In genomic region chr3:124067538-124067937, GRCm38 (mm10) we compare ENCODE assay signal across 24 mouse cellular contexts.
DNase-seq lines count a peak whose midpoint lies in the region; ATAC-seq lines count a peak whose summit lies in the region.
"Had no signal": no experiment of that assay in that cellular context is flagged by ENCODE, and none has a peak within 500 bp of the region (broad histone marks: within the 10 kb centered on the region; RNA-seq: fewer than 3 reads in every experiment).

No protein-coding gene starts in this region.

- peak overlapping the region; percentile 41; the same call in 1 of the 2 replicates for H3K27ac ChIP-seq in forebrain, embryonic 13.5 days
- no peak overlapping the region for H3K27ac ChIP-seq in forebrain, embryonic 11.5 days (ENCODE audit: low read depth, low read length)
- peak overlapping the region; percentile 48; the same call in 1 of the 2 replicates for H3K27ac ChIP-seq in hindbrain, embryonic 12.5 days
- no peak overlapping the region for H3K27ac ChIP-seq in hindbrain, embryonic 10.5 days
- peak overlapping the region; percentile 73 for H3K27ac ChIP-seq in midbrain, embryonic 14.5 days (replicated peaks; ENCODE audit: low read depth, low read length)
- H3K27ac ChIP-seq in midbrain, embryonic 11.5 days (ENCODE audit: low read depth, low read length) = no peak overlapping the region
- H3K27ac ChIP-seq in midbrain, embryonic 16.5 days (ENCODE audit: low read length) = peak overlapping the region; percentile 39
- H3K27ac ChIP-seq: embryonic facial prominence, embryonic 15.5 days; heart, embryonic 10.5 days had no signal

- H3K27me3 ChIP-seq in forebrain, embryonic 13.5 days = no peaks in the 10 kb centered on the region
- H3K27me3 ChIP-seq in forebrain, embryonic 11.5 days (ENCODE audit: control insufficient read depth, insufficient read depth, low read length) = no peaks in the 10 kb centered on the region
- H3K27me3 ChIP-seq in hindbrain, embryonic 12.5 days = no peaks in the 10 kb centered on the region
- no peaks in the 10 kb centered on the region for H3K27me3 ChIP-seq in hindbrain, embryonic 10.5 days (ENCODE audit: insufficient read depth, poor library complexity, severe bottlenecking)
- H3K27me3 ChIP-seq in midbrain, embryonic 14.5 days (ENCODE audit: control insufficient read depth, insufficient read depth, low read length) = no peaks in the 10 kb centered on the region
- no peaks in the 10 kb centered on the region for H3K27me3 ChIP-seq in midbrain, embryonic 11.5 days (ENCODE audit: control insufficient read depth, insufficient read depth, low read length)
- H3K27me3 ChIP-seq in midbrain, embryonic 16.5 days (ENCODE audit: control insufficient read depth, insufficient read depth, low read depth, low read length) = no peaks in the 10 kb centered on the region
- H3K27me3 ChIP-seq: embryonic facial prominence, embryonic 15.5 days had no signal

- 0 out of 2 replicates have a peak, but pooled peaks cover 4% of the 10 kb centered on the region for H3K4me1 ChIP-seq in forebrain, embryonic 13.5 days
- H3K4me1 ChIP-seq in forebrain, embryonic 11.5 days (replicated peaks; ENCODE audit: control insufficient read depth, insufficient read depth, low read length) = no peaks in the 10 kb centered on the region
- peaks cover 2% of the 10 kb centered on the region; the same call in 1 of the 2 replicates for H3K4me1 ChIP-seq in hindbrain, embryonic 12.5 days
- H3K4me1 ChIP-seq in hindbrain, embryonic 10.5 days (replicated peaks) = no peaks in the 10 kb centered on the region
- peaks cover 2% of the 10 kb centered on the region; the same call in 1 of the 2 replicates for H3K4me1 ChIP-seq in midbrain, embryonic 14.5 days (ENCODE audit: control insufficient read depth, insufficient read depth, low read length)
- no peaks in the 10 kb centered on the region for H3K4me1 ChIP-seq in midbrain, embryonic 11.5 days (ENCODE audit: control insufficient read depth, insufficient read depth, low read length)
- H3K4me1 ChIP-seq in midbrain, embryonic 16.5 days (ENCODE audit: control insufficient read depth, insufficient read depth, low read length) = peaks cover 5% of the 10 kb centered on the region
- H3K4me1 ChIP-seq: embryonic facial prominence, embryonic 15.5 days; heart, embryonic 10.5 days had no signal

- H3K9me3 ChIP-seq in forebrain, embryonic 13.5 days (replicated peaks) = no peaks in the 10 kb centered on the region
- H3K9me3 ChIP-seq in forebrain, embryonic 11.5 days (ENCODE audit: control insufficient read depth, low read length) = no peaks in the 10 kb centered on the region
- no peaks in the 10 kb centered on the region for H3K9me3 ChIP-seq in hindbrain, embryonic 12.5 days (replicated peaks)
- H3K9me3 ChIP-seq in hindbrain, embryonic 10.5 days = no peaks in the 10 kb centered on the region
- H3K9me3 ChIP-seq in midbrain, embryonic 14.5 days (ENCODE audit: control insufficient read depth, low read length) = no peaks in the 10 kb centered on the region
- H3K9me3 ChIP-seq in midbrain, embryonic 11.5 days (ENCODE audit: control insufficient read depth, low read length) = no peaks in the 10 kb centered on the region
- H3K9me3 ChIP-seq in midbrain, embryonic 16.5 days (replicated peaks; ENCODE audit: control insufficient read depth, low read length, poor library complexity, severe bottlenecking) = no peaks in the 10 kb centered on the region
- H3K9me3 ChIP-seq: embryonic facial prominence, embryonic 15.5 days; heart, embryonic 10.5 days had no signal

- no peak overlapping the region for H3K4me3 ChIP-seq in forebrain, embryonic 13.5 days
- H3K4me3 ChIP-seq in forebrain, embryonic 11.5 days (ENCODE audit: low read depth, low read length) = no peak overlapping the region
- no peak overlapping the region for H3K4me3 ChIP-seq in hindbrain, embryonic 12.5 days
- no peak overlapping the region for H3K4me3 ChIP-seq in hindbrain, embryonic 10.5 days
- H3K4me3 ChIP-seq in midbrain, embryonic 14.5 days (replicated peaks; ENCODE audit: low read depth, low read length) = no peak overlapping the region
- H3K4me3 ChIP-seq in midbrain, embryonic 11.5 days (ENCODE audit: low read depth, low read length) = no peak overlapping the region
- no peak overlapping the region for H3K4me3 ChIP-seq in midbrain, embryonic 16.5 days (ENCODE audit: low read depth, low read length)
- H3K4me3 ChIP-seq: embryonic facial prominence, embryonic 15.5 days; erythroblast, embryonic 14.5 days; heart, embryonic 10.5 days had no signal

- no peak overlapping the region for H3K9ac ChIP-seq in forebrain, embryonic 13.5 days
- H3K9ac ChIP-seq in forebrain, embryonic 11.5 days (ENCODE audit: low read length) = no peak overlapping the region
- H3K9ac ChIP-seq in hindbrain, embryonic 12.5 days = no peak overlapping the region
- no peak overlapping the region for H3K9ac ChIP-seq in midbrain, embryonic 14.5 days (replicated peaks; ENCODE audit: low read length)
- no peak overlapping the region for H3K9ac ChIP-seq in midbrain, embryonic 11.5 days (ENCODE audit: low read length)
- H3K9ac ChIP-seq in midbrain, embryonic 16.5 days (ENCODE audit: low read depth, low read length) = no peak overlapping the region
- H3K9ac ChIP-seq: embryonic facial prominence, embryonic 15.5 days had no signal

- DNase-seq in forebrain, embryonic 11.5 days (ENCODE audit: low spot score) = no peak
- DNase-seq in hindbrain, embryonic 10.5 days (ENCODE audit: low spot score) = no peak
- DNase-seq in midbrain, embryonic 14.5 days = no peak
- no peak for DNase-seq in midbrain, embryonic 11.5 days (ENCODE audit: low spot score, missing footprints)
- DNase-seq in thymus, postnatal 10 days (ENCODE audit: low spot score in 2 of 2) = no peak
- DNase-seq: adrenal gland, adult 8-10 months; adrenal gland, postnatal 36 days; B cell, adult 2 months; cerebellum, adult 11 months; cerebellum, adult 8-10 months; embryo, embryonic 11 days; heart, adult 18-20 months; heart, postnatal 10 days; heart, postnatal 4 days had no signal

- WGBS in forebrain, embryonic 13.5 days = 86% methylated on average over 2 of the region's 2 CpGs
- 85% methylated on average over 2 of the region's 2 CpGs for WGBS in forebrain, embryonic 11.5 days
- 77% methylated on average over 2 of the region's 2 CpGs for WGBS in hindbrain, embryonic 12.5 days
- 89% methylated on average over 2 of the region's 2 CpGs for WGBS in hindbrain, embryonic 10.5 days
- WGBS in midbrain, embryonic 14.5 days = 60% methylated on average over 2 of the region's 2 CpGs
- 93% methylated on average over 2 of the region's 2 CpGs for WGBS in midbrain, embryonic 11.5 days
- 78% methylated on average over 2 of the region's 2 CpGs for WGBS in midbrain, embryonic 16.5 days

- H3K4me2 ChIP-seq in forebrain, embryonic 13.5 days = no peak overlapping the region
- no peak overlapping the region for H3K4me2 ChIP-seq in forebrain, embryonic 11.5 days (ENCODE audit: low read depth, low read length, severe bottlenecking)
- H3K4me2 ChIP-seq in hindbrain, embryonic 12.5 days (replicated peaks) = no peak overlapping the region
- H3K4me2 ChIP-seq in midbrain, embryonic 14.5 days (ENCODE audit: low read length) = no peak overlapping the region
- no peak overlapping the region for H3K4me2 ChIP-seq in midbrain, embryonic 11.5 days
- no peak overlapping the region for H3K4me2 ChIP-seq in midbrain, embryonic 16.5 days (ENCODE audit: low read length)
- H3K4me2 ChIP-seq: embryonic facial prominence, embryonic 15.5 days had no signal

- H3K36me3 ChIP-seq in forebrain, embryonic 13.5 days (ENCODE audit: poor library complexity, severe bottlenecking) = no peaks in the 10 kb centered on the region
- H3K36me3 ChIP-seq in forebrain, embryonic 11.5 days (ENCODE audit: control insufficient read depth, insufficient read depth, low read length) = no peaks in the 10 kb centered on the region
- no peaks in the 10 kb centered on the region for H3K36me3 ChIP-seq in hindbrain, embryonic 12.5 days
- no peaks in the 10 kb centered on the region for H3K36me3 ChIP-seq in hindbrain, embryonic 10.5 days
- H3K36me3 ChIP-seq in midbrain, embryonic 14.5 days (ENCODE audit: control insufficient read depth, insufficient read depth, low read length) = no peaks in the 10 kb centered on the region
- H3K36me3 ChIP-seq in midbrain, embryonic 11.5 days (ENCODE audit: control insufficient read depth, insufficient read depth, low read length) = no peaks in the 10 kb centered on the region
- H3K36me3 ChIP-seq in midbrain, embryonic 16.5 days (ENCODE audit: control insufficient read depth, insufficient read depth, low read length) = no peaks in the 10 kb centered on the region
- H3K36me3 ChIP-seq: embryonic facial prominence, embryonic 15.5 days; G1E; heart, embryonic 10.5 days had no signal

- ATAC-seq in forebrain, embryonic 13.5 days = no peak; the same call in 1 of the 2 replicates
- no peak for ATAC-seq in forebrain, embryonic 11.5 days (replicated peaks; ENCODE audit: low FRiP score)
- ATAC-seq in hindbrain, embryonic 12.5 days (ENCODE audit: low FRiP score) = peak; percentile 41; the same call in 1 of the 2 replicates
- ATAC-seq in midbrain, embryonic 14.5 days (ENCODE audit: low FRiP score, low TSS enrichment) = peak; percentile 34; the same call in 1 of the 2 replicates
- ATAC-seq in midbrain, embryonic 11.5 days (ENCODE audit: low FRiP score) = no peak
- no peak for ATAC-seq in midbrain, embryonic 16.5 days
- ATAC-seq: CD4-positive, CD25-positive, alpha-beta regulatory T cell, adult 4 months; inflammation-experienced regulatory T-cells, adult 6 months; intestine, postnatal 0 days had no signal

Comparison
In these comparisons a context has a peak if more than half of its experiments do, and no peak if none do; other contexts are left out.
1. ATAC-seq: peak in hindbrain, embryonic 12.5 days (single experiment) and midbrain, embryonic 14.5 days (single experiment); none in forebrain, embryonic 13.5 days (single experiment), forebrain, embryonic 11.5 days (single experiment), midbrain, embryonic 11.5 days (single experiment) and midbrain, embryonic 16.5 days (single experiment).
2. H3K27ac ChIP-seq: peak in forebrain, embryonic 13.5 days (single experiment), hindbrain, embryonic 12.5 days (single experiment), midbrain, embryonic 14.5 days (single experiment) and midbrain, embryonic 16.5 days (single experiment); none in forebrain, embryonic 11.5 days (single experiment), hindbrain, embryonic 10.5 days (single experiment) and midbrain, embryonic 11.5 days (single experiment).